Mouse (Mus musculus): Measurements from ENCODE around the gene Qrich2.

DNA sequence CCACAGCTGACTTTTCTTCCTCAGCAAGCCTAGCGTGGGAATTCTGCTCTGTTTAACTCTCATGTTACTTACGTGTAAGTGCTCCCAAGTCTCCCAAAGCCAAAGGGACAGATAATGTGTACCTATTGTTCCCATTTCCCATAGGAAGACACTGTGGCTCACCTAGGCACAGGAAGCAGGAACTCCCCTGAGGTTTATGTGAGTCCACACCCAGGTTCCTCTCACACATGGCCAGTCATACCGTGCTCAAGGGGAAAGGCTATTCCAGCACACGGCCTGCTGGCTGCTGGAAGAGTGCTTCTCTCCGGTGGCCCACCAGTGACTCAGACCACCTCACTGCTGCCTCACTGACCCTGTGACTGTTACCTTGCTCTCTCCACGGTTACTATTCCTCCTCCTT lies 44.9 kb downstream of the Qrich2 start:
- TF ChIP-seq RCOR1 (conservative IDR thresholded peaks at IDR 0.05; ENCODE audit: low read depth, low read length) (no peak), CTCF (conservative IDR thresholded peaks at IDR 0.05 in 1 of 2, IDR thresholded peaks at IDR 0.05 in 1 of 2; ENCODE audit: low read depth in 2 of 2, low read length in 2 of 2) (no peak), ZNF384 (IDR thresholded peaks at IDR 0.05; ENCODE audit: low read depth, low read length) (no peak), UBTF (IDR thresholded peaks at IDR 0.05; ENCODE audit: low read depth, low read length) (no peak), HCFC1 (IDR thresholded peaks at IDR 0.05; ENCODE audit: low read depth, low read length) (no peak)

All from CH12.LX (cell line).